7 mouse cellular contexts compared by ENCODE assay signal in the genomic region with DNA sequence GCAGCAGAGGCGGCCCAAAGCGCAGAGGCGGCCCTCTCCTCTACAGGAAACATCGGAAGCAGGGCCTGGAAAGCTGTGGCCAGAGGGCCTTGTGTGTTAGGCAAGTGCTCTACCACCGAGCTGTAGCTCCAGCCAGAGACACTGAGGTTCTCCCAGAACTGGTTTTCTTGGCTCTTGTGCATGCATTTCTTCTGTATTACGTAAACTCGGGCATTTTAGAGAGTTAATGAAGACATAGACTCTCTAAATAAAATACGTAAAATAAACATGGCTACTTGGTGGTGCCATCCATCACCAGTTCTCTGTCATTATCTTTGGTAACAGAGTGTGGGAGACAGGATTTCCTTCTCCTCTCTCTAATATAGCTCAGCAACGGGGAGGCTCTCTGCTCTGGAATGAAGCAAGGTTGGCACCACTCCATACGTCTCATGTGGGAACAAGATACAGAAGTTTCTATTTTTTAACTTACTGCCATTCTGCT. TPM values are rescaled to one million over a fixed set of nuclear protein-coding genes. Genes with fewer than 3 reads are reported as not detected.
A peak's percentile ranks its signal among the peaks of the same experiment; 100 is the strongest.
DNase-seq lines count a peak whose midpoint lies in the region; ATAC-seq lines count a peak whose summit lies in the region.

No protein-coding gene starts in this region.

- peaks cover 64% of the 10 kb centered on the region for H3K4me1 ChIP-seq in heart, embryonic 15.5 days (replicated peaks)
- H3K4me1 ChIP-seq in liver, embryonic 16.5 days (ENCODE audit: control insufficient read depth, low read depth, low read length), result no peaks in the 10 kb centered on the region
- H3K4me1 ChIP-seq in forebrain, embryonic 15.5 days, result no peaks in the 10 kb centered on the region

- DNase-seq in NIH3T3 (ENCODE audit: low read depth), result peak; percentile 58
- DNase-seq in adipocyte (ENCODE audit: low spot score), result peak; percentile 29
- DNase-seq in telencephalon, adult 2 months (ENCODE audit: low read depth, low spot score), result peak; percentile 60
- DNase-seq in urinary bladder, postnatal 10 days (ENCODE audit: low spot score), result no peak

- WGBS in heart, embryonic 15.5 days, result 27% methylated on average over 10 of the region's 10 CpGs
- WGBS in liver, embryonic 16.5 days (ENCODE audit: insufficient replicate concordance), result 33% methylated on average over 10 of the region's 10 CpGs
- 80% methylated on average over 10 of the region's 10 CpGs for WGBS in forebrain, embryonic 15.5 days

- no peaks in the 10 kb centered on the region for H3K36me3 ChIP-seq in heart, embryonic 15.5 days
- H3K36me3 ChIP-seq in liver, embryonic 16.5 days (ENCODE audit: control insufficient read depth, insufficient read depth), result no peaks in the 10 kb centered on the region
- H3K36me3 ChIP-seq in forebrain, embryonic 15.5 days, result no peaks in the 10 kb centered on the region

- no peaks in the 10 kb centered on the region for H3K27me3 ChIP-seq in heart, embryonic 15.5 days
- H3K27me3 ChIP-seq in liver, embryonic 16.5 days (ENCODE audit: control insufficient read depth, insufficient read depth, low read depth, low read length), result no peaks in the 10 kb centered on the region
- no peaks in the 10 kb centered on the region for H3K27me3 ChIP-seq in forebrain, embryonic 15.5 days

- peak overlapping the region; percentile 97 for H3K27ac ChIP-seq in heart, embryonic 15.5 days
- H3K27ac ChIP-seq in liver, embryonic 16.5 days (ENCODE audit: low read length), result no peak overlapping the region
- no peak overlapping the region for H3K27ac ChIP-seq in forebrain, embryonic 15.5 days (replicated peaks)

- ATAC-seq in heart, embryonic 15.5 days (replicated peaks; ENCODE audit: insufficient number of reproducible peaks, insufficient read depth, low FRiP score, low read depth), result peak; percentile 86
- 0 out of 2 replicates have a peak, but pooled peaks have one; percentile 13 for ATAC-seq in liver, embryonic 16.5 days (ENCODE audit: low read depth)
- no peak for ATAC-seq in forebrain, embryonic 15.5 days (replicated peaks)

- 0 out of 2 replicates have a peak overlapping the region, but pooled peaks have one; percentile 20 for H3K9ac ChIP-seq in heart, embryonic 15.5 days
- no peak overlapping the region for H3K9ac ChIP-seq in liver, embryonic 16.5 days (ENCODE audit: low read depth, low read length)
- H3K9ac ChIP-seq in forebrain, embryonic 15.5 days (replicated peaks), result no peak overlapping the region

- no peak overlapping the region for H3K4me3 ChIP-seq in heart, embryonic 15.5 days
- no peak overlapping the region for H3K4me3 ChIP-seq in liver, embryonic 16.5 days (ENCODE audit: low read depth, low read length)
- H3K4me3 ChIP-seq in forebrain, embryonic 15.5 days, result no peak overlapping the region

- no peaks in the 10 kb centered on the region for H3K9me3 ChIP-seq in heart, embryonic 15.5 days (replicated peaks)
- no peaks in the 10 kb centered on the region for H3K9me3 ChIP-seq in liver, embryonic 16.5 days (replicated peaks; ENCODE audit: control insufficient read depth, low read length)
- no peaks in the 10 kb centered on the region for H3K9me3 ChIP-seq in forebrain, embryonic 15.5 days

- H3K4me2 ChIP-seq in heart, embryonic 15.5 days, result peak overlapping the region; percentile 44
- H3K4me2 ChIP-seq in liver, embryonic 16.5 days (ENCODE audit: low read depth, low read length), result no peak overlapping the region
- H3K4me2 ChIP-seq in forebrain, embryonic 15.5 days (replicated peaks), result no peak overlapping the region

RNA-seq across cellular contexts. Expression of a gene that starts 46.3 kb away (rescaled TPM):
- 23.6 and 27.8 TPM in 2 replicates for polyA plus RNA-seq in heart, embryonic 15.5 days (2015; fragmentation: Nextera tagmentation; extraction: Ambion mirVana)
- 0.09 and 0.11 TPM in 2 replicates for polyA plus RNA-seq in liver, embryonic 16.5 days (2015; fragmentation: Nextera tagmentation; extraction: Ambion mirVana)
- polyA plus RNA-seq in forebrain, embryonic 15.5 days (2015; fragmentation: Nextera tagmentation; extraction: Ambion mirVana), result 0.65 and 1.1 TPM in 2 replicates

RNA-seq across cellular contexts. Expression of a gene that starts 54.6 kb away (rescaled TPM):
- polyA plus RNA-seq in heart, embryonic 15.5 days (2015; fragmentation: Nextera tagmentation; extraction: Ambion mirVana), result not detected in 2 replicates
- not detected in 2 replicates for polyA plus RNA-seq in liver, embryonic 16.5 days (2015; fragmentation: Nextera tagmentation; extraction: Ambion mirVana)
- polyA plus RNA-seq in forebrain, embryonic 15.5 days (2015; fragmentation: Nextera tagmentation; extraction: Ambion mirVana), result not detected in 2 replicates

Comparison
In these comparisons a context has a peak if more than half of its experiments do, and no peak if none do; other contexts are left out.
1. RNA of a gene that starts 46.3 kb away (polyA plus RNA-seq): 23.6 to 27.8 TPM in heart, embryonic 15.5 days; 0.65 to 1.1 TPM in forebrain, embryonic 15.5 days and 0.09 to 0.11 TPM in liver, embryonic 16.5 days; every median in the first group is over 10 times any median in the second.